Mouse (Mus musculus) lung, adult 2 months (tissue): ENCODE measurements around the gene Shank2.

Experiments used
- CTCF ChIP-seq: fragments of 200-500 bp; IDR thresholded peaks from 2 replicates; pipeline ENCODE4 v1.5.1; 2011; ENCODE audit warnings: mild to moderate bottlenecking, low read length, control low read depth; ENCODE audit not compliant: insufficient read depth
- POLR2A ChIP-seq: fragments of 200-500 bp; IDR thresholded peaks from 2 replicates; pipeline ENCODE4 v1.6.1; 2011; ENCODE audit warnings: low read depth, mild to moderate bottlenecking, control low read depth, low read length, borderline replicate concordance; ENCODE audit errors: extremely low read depth

DNA sequence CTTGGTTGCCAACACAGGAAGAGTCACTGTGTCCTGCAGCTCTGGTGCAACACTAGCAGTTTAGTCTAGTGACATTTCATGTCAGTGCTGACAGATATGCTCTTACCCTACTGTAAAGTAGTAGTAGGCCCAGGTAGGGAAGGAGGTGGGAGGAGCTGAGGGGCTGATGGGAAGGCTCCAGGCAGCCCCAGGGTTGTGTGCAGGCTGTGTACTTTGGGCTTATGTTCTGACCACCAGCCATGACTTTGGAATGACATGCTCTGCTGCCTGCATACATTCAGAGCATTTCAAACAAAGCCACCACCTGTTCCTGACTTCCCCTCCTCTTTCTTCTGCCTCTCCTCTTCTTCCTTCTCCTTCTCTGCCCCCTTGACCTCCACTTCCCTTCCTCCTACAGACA lies 211.0 kb downstream of the Shank2 start:
- TF ChIP-seq CTCF (no peak), POLR2A (no peak)
